Comparison of ENCODE assay signal across 25 mouse cellular contexts in genomic region chr6:48597233-48597625, GRCm38 (mm10). TPM values are rescaled to one million over a fixed set of nuclear protein-coding genes. Genes with fewer than 3 reads are reported as not detected.
DNase-seq lines count a peak whose midpoint lies in the region; ATAC-seq lines count a peak whose summit lies in the region.
"Had no signal": no experiment of that assay in that cellular context is flagged by ENCODE, and none has a peak within 500 bp of the region (broad histone marks: within the 10 kb centered on the region; RNA-seq: fewer than 3 reads in every experiment).

No protein-coding gene starts in this region.

- WGBS in midbrain, embryonic 11.5 days: 96% methylated on average over 27 of the region's 27 CpGs
- WGBS in midbrain, embryonic 13.5 days: 97% methylated on average over 27 of the region's 27 CpGs
- WGBS in limb, embryonic 10.5 days: 96% methylated on average over 27 of the region's 27 CpGs
- 96% methylated on average over 27 of the region's 27 CpGs for WGBS in kidney, embryonic 14.5 days
- 94% methylated on average over 27 of the region's 27 CpGs for WGBS in heart, embryonic 12.5 days

- H3K4me2 ChIP-seq in midbrain, embryonic 11.5 days: no peak overlapping the region
- H3K4me2 ChIP-seq in midbrain, embryonic 13.5 days (replicated peaks): no peak overlapping the region
- no peak overlapping the region for H3K4me2 ChIP-seq in kidney, embryonic 14.5 days (replicated peaks; ENCODE audit: low read depth, low read length)
- H3K4me2 ChIP-seq in heart, embryonic 12.5 days: no peak overlapping the region
- H3K4me2 ChIP-seq: embryonic facial prominence, embryonic 12.5 days; forebrain, embryonic 15.5 days; heart, embryonic 11.5 days; hindbrain, embryonic 12.5 days had no signal

- H3K27ac ChIP-seq in midbrain, embryonic 11.5 days (ENCODE audit: low read depth, low read length): no peak overlapping the region
- H3K27ac ChIP-seq in midbrain, embryonic 13.5 days: no peak overlapping the region
- no peak overlapping the region for H3K27ac ChIP-seq in ES-E14 (ENCODE audit: insufficient read depth, low read depth, low read length, poor library complexity, severe bottlenecking)
- no peak overlapping the region for H3K27ac ChIP-seq in limb, embryonic 10.5 days
- H3K27ac ChIP-seq in kidney, embryonic 14.5 days (ENCODE audit: low read depth, low read length): no peak overlapping the region
- H3K27ac ChIP-seq in heart, embryonic 12.5 days (ENCODE audit: poor library complexity, severe bottlenecking): no peak overlapping the region
- H3K27ac ChIP-seq: embryonic facial prominence, embryonic 12.5 days; forebrain, embryonic 15.5 days; hindbrain, embryonic 12.5 days had no signal

- H3K9ac ChIP-seq in midbrain, embryonic 11.5 days (ENCODE audit: low read length): no peak overlapping the region
- no peak overlapping the region for H3K9ac ChIP-seq in midbrain, embryonic 13.5 days (replicated peaks)
- peak overlapping the region; percentile 37 for H3K9ac ChIP-seq in ES-E14 (ENCODE audit: insufficient read depth, low read depth, low read length, poor library complexity, severe bottlenecking)
- no peak overlapping the region for H3K9ac ChIP-seq in kidney, embryonic 14.5 days (ENCODE audit: low read depth, low read length)
- no peak overlapping the region for H3K9ac ChIP-seq in heart, embryonic 12.5 days
- H3K9ac ChIP-seq: embryonic facial prominence, embryonic 12.5 days; forebrain, embryonic 15.5 days; hindbrain, embryonic 12.5 days had no signal

- ATAC-seq in midbrain, embryonic 11.5 days (ENCODE audit: low FRiP score): no peak
- no peak for ATAC-seq in midbrain, embryonic 13.5 days
- ATAC-seq in kidney, embryonic 14.5 days (ENCODE audit: low FRiP score, low TSS enrichment): no peak
- ATAC-seq in heart, embryonic 12.5 days (ENCODE audit: insufficient number of reproducible peaks, low FRiP score): no peak
- ATAC-seq: forebrain, embryonic 15.5 days; hindbrain, embryonic 16.5 days had no signal

- H3K4me1 ChIP-seq in midbrain, embryonic 11.5 days (ENCODE audit: control insufficient read depth, insufficient read depth, low read length): peaks cover 19% of the 10 kb centered on the region
- peaks cover 29% of the 10 kb centered on the region for H3K4me1 ChIP-seq in midbrain, embryonic 13.5 days (replicated peaks)
- peaks cover 0 to 7% of the 10 kb centered on the region in 2 experiments; a peak in 2 of 4 replicates for H3K4me1 ChIP-seq in ES-E14 (ENCODE audit: control insufficient read depth in 2 of 2, insufficient read depth in 2 of 2, low read length in 2 of 2, poor library complexity in 1 of 2)
- peaks cover 38% of the 10 kb centered on the region for H3K4me1 ChIP-seq in limb, embryonic 10.5 days
- H3K4me1 ChIP-seq in kidney, embryonic 14.5 days (ENCODE audit: control insufficient read depth, insufficient read depth, low read length): peaks cover 10% of the 10 kb centered on the region; the same call in 1 of the 2 replicates
- H3K4me1 ChIP-seq in heart, embryonic 12.5 days (replicated peaks): peaks cover 24% of the 10 kb centered on the region

- H3K4me3 ChIP-seq in midbrain, embryonic 11.5 days (ENCODE audit: low read depth, low read length): no peak overlapping the region
- no peak overlapping the region for H3K4me3 ChIP-seq in midbrain, embryonic 13.5 days (replicated peaks)
- H3K4me3 ChIP-seq in ES-E14 (ENCODE audit: insufficient read depth in 1 of 2, low read depth in 1 of 2, low read length in 2 of 2, poor library complexity in 1 of 2, severe bottlenecking in 1 of 2): peak overlapping the region; percentile 54 to 64
- 0 out of 2 replicates have a peak overlapping the region, but pooled peaks have one; percentile 12 for H3K4me3 ChIP-seq in limb, embryonic 10.5 days
- no peak overlapping the region for H3K4me3 ChIP-seq in kidney, embryonic 14.5 days (ENCODE audit: low read length)
- H3K4me3 ChIP-seq in heart, embryonic 12.5 days: no peak overlapping the region
- H3K4me3 ChIP-seq: embryonic facial prominence, embryonic 12.5 days; forebrain, embryonic 15.5 days; hindbrain, embryonic 12.5 days had no signal

- no peaks in the 10 kb centered on the region for H3K27me3 ChIP-seq in midbrain, embryonic 11.5 days (ENCODE audit: control insufficient read depth, insufficient read depth, low read length)
- no peaks in the 10 kb centered on the region for H3K27me3 ChIP-seq in midbrain, embryonic 13.5 days
- H3K27me3 ChIP-seq in limb, embryonic 10.5 days (ENCODE audit: low read depth, poor library complexity, severe bottlenecking): no peaks in the 10 kb centered on the region
- H3K27me3 ChIP-seq in kidney, embryonic 14.5 days (ENCODE audit: control insufficient read depth, insufficient read depth, low read length): no peaks in the 10 kb centered on the region
- no peaks in the 10 kb centered on the region for H3K27me3 ChIP-seq in heart, embryonic 12.5 days (replicated peaks)
- H3K27me3 ChIP-seq: embryonic facial prominence, embryonic 12.5 days; forebrain, embryonic 15.5 days; hindbrain, embryonic 12.5 days had no signal

- peak; percentile 33 for DNase-seq in midbrain, embryonic 11.5 days (ENCODE audit: low spot score, missing footprints)
- no peak for DNase-seq in ES-E14 (ENCODE audit: low read depth, low spot score)
- no peak for DNase-seq in limb, embryonic 10.5 days (ENCODE audit: low spot score)
- DNase-seq in testis, postnatal 14 days (ENCODE audit: low spot score): peak; percentile 27
- no peak for DNase-seq in left cerebral cortex, adult 11 months (ENCODE audit: low spot score)
- DNase-seq: adrenal gland, postnatal 10 days; cerebellum, adult 8-10 months; embryo, embryonic 11 days; gastrocnemius, postnatal 36 days; heart, adult 18-20 months had no signal

- peaks cover 31% of the 10 kb centered on the region for H3K36me3 ChIP-seq in midbrain, embryonic 11.5 days (ENCODE audit: control insufficient read depth, insufficient read depth, low read length)
- peaks cover 49% of the 10 kb centered on the region for H3K36me3 ChIP-seq in midbrain, embryonic 13.5 days
- H3K36me3 ChIP-seq in ES-E14 (ENCODE audit: control insufficient read depth, insufficient read depth, low read length, poor library complexity, severe bottlenecking): peaks cover 14% of the 10 kb centered on the region; the same call in 1 of the 2 replicates
- H3K36me3 ChIP-seq in limb, embryonic 10.5 days: peaks cover 58% of the 10 kb centered on the region
- peaks cover 41% of the 10 kb centered on the region for H3K36me3 ChIP-seq in kidney, embryonic 14.5 days (ENCODE audit: control insufficient read depth, insufficient read depth, low read length)
- H3K36me3 ChIP-seq in heart, embryonic 12.5 days: peaks cover 53% of the 10 kb centered on the region

- H3K9me3 ChIP-seq in midbrain, embryonic 11.5 days (ENCODE audit: control insufficient read depth, low read length): no peaks in the 10 kb centered on the region; the same call in 1 of the 2 replicates
- peaks cover 19% of the 10 kb centered on the region for H3K9me3 ChIP-seq in midbrain, embryonic 13.5 days
- no peaks in the 10 kb centered on the region for H3K9me3 ChIP-seq in ES-E14 (ENCODE audit: control insufficient read depth, insufficient read depth, low read depth, low read length)
- peaks cover 22% of the 10 kb centered on the region for H3K9me3 ChIP-seq in limb, embryonic 10.5 days (replicated peaks)
- peaks cover 23% of the 10 kb centered on the region for H3K9me3 ChIP-seq in kidney, embryonic 14.5 days (ENCODE audit: control insufficient read depth, low read length)
- peaks cover 25% of the 10 kb centered on the region for H3K9me3 ChIP-seq in heart, embryonic 12.5 days (replicated peaks)

- in situ Hi-C loops in ES-E14 (cut with MboI; ENCODE audit: low sequenced_read_pairs in 2 of 2, unreplicated experiment in 2 of 2): no loop called here

RNA-seq across cellular contexts. Expression of gene Gm44965, which starts 3.5 kb away (rescaled TPM):
- polyA plus RNA-seq in midbrain, embryonic 11.5 days (2014; fragmentation: Nextera tagmentation; extraction: Ambion mirVana): not detected in 2 replicates
- polyA plus RNA-seq in midbrain, embryonic 13.5 days (2015; fragmentation: Nextera tagmentation; extraction: Ambion mirVana): 1.0 TPM in 1 of 2 replicates, not detected in the other
- not detected in 2 replicates for total RNA-seq in ES-E14 (2012; rRNA removed)
- polyA plus RNA-seq in limb, embryonic 10.5 days (2016; fragmentation: Nextera tagmentation; extraction: Ambion mirVana): not detected in 2 replicates
- polyA plus RNA-seq in kidney, embryonic 14.5 days (2014; fragmentation: Nextera tagmentation; extraction: Ambion mirVana): 0.77 TPM in 1 of 2 replicates, not detected in the other
- not detected in 2 replicates for polyA plus RNA-seq in heart, embryonic 12.5 days (2016; fragmentation: Nextera tagmentation; extraction: Ambion mirVana)
- total RNA-seq: common myeloid progenitor, adult 5-6 weeks; heart, adult 18-20 months had no signal
- polyA plus RNA-seq: brain, embryonic 14.5 days; embryonic facial prominence, embryonic 12.5 days; forebrain, embryonic 15.5 days; heart, embryonic 11.5 days; heart, embryonic 16.5 days; hindbrain, embryonic 12.5 days; hindbrain, embryonic 16.5 days had no signal

RNA-seq across cellular contexts. Expression of gene Repin1, which starts 3.5 kb away (rescaled TPM):
- polyA plus RNA-seq in midbrain, embryonic 11.5 days (2014; fragmentation: Nextera tagmentation; extraction: Ambion mirVana): 39.9 and 44.1 TPM in 2 replicates
- polyA plus RNA-seq in midbrain, embryonic 13.5 days (2015; fragmentation: Nextera tagmentation; extraction: Ambion mirVana): 44.6 and 47.2 TPM in 2 replicates
- 17.4 and 22.8 TPM in 2 replicates for total RNA-seq in ES-E14 (2012; rRNA removed)
- 53.1 and 57.3 TPM in 2 replicates for polyA plus RNA-seq in limb, embryonic 10.5 days (2016; fragmentation: Nextera tagmentation; extraction: Ambion mirVana)
- polyA plus RNA-seq in kidney, embryonic 14.5 days (2014; fragmentation: Nextera tagmentation; extraction: Ambion mirVana): 32.6 and 47.0 TPM in 2 replicates
- 32.1 and 32.7 TPM in 2 replicates for polyA plus RNA-seq in heart, embryonic 12.5 days (2016; fragmentation: Nextera tagmentation; extraction: Ambion mirVana)

RNA-seq across cellular contexts. Expression of gene Zfp775, which starts 4.6 kb away (rescaled TPM):
- 7.8 and 9.3 TPM in 2 replicates for polyA plus RNA-seq in midbrain, embryonic 11.5 days (2014; fragmentation: Nextera tagmentation; extraction: Ambion mirVana)
- 14.6 and 17.8 TPM in 2 replicates for polyA plus RNA-seq in midbrain, embryonic 13.5 days (2015; fragmentation: Nextera tagmentation; extraction: Ambion mirVana)
- total RNA-seq in ES-E14 (2012; rRNA removed): 3.5 and 3.8 TPM in 2 replicates
- 7.7 and 10.6 TPM in 2 replicates for polyA plus RNA-seq in limb, embryonic 10.5 days (2016; fragmentation: Nextera tagmentation; extraction: Ambion mirVana)
- 5.7 and 6.6 TPM in 2 replicates for polyA plus RNA-seq in kidney, embryonic 14.5 days (2014; fragmentation: Nextera tagmentation; extraction: Ambion mirVana)
- 5.6 and 5.8 TPM in 2 replicates for polyA plus RNA-seq in heart, embryonic 12.5 days (2016; fragmentation: Nextera tagmentation; extraction: Ambion mirVana)

RNA-seq across cellular contexts. Expression of gene Gm45021, which starts 7.8 kb away (rescaled TPM):
- polyA plus RNA-seq in midbrain, embryonic 11.5 days (2014; fragmentation: Nextera tagmentation; extraction: Ambion mirVana): not detected in 2 replicates
- not detected in 2 replicates for polyA plus RNA-seq in midbrain, embryonic 13.5 days (2015; fragmentation: Nextera tagmentation; extraction: Ambion mirVana)
- not detected in 2 replicates for total RNA-seq in ES-E14 (2012; rRNA removed)
- polyA plus RNA-seq in limb, embryonic 10.5 days (2016; fragmentation: Nextera tagmentation; extraction: Ambion mirVana): not detected in 2 replicates
- polyA plus RNA-seq in kidney, embryonic 14.5 days (2014; fragmentation: Nextera tagmentation; extraction: Ambion mirVana): not detected in 2 replicates
- 1.5 TPM in 1 of 2 replicates, not detected in the other for polyA plus RNA-seq in heart, embryonic 12.5 days (2016; fragmentation: Nextera tagmentation; extraction: Ambion mirVana)
- total RNA-seq: adrenal gland, postnatal 10 days; adrenal gland, postnatal 4 days; common myeloid progenitor, adult 5-6 weeks; gastrocnemius, adult 8-10 months; gastrocnemius, postnatal 36 days; heart, adult 18-20 months; heart, postnatal 25 days had no signal
- polyA plus RNA-seq: brain, embryonic 14.5 days; embryonic facial prominence, embryonic 12.5 days; forebrain, embryonic 11.5 days; forebrain, embryonic 15.5 days; heart, embryonic 16.5 days; hindbrain, embryonic 12.5 days; hindbrain, embryonic 16.5 days had no signal

RNA-seq across cellular contexts. Expression of gene Rarres2, which starts 24.6 kb away (rescaled TPM):
- 1.4 and 1.6 TPM in 2 replicates for polyA plus RNA-seq in midbrain, embryonic 11.5 days (2014; fragmentation: Nextera tagmentation; extraction: Ambion mirVana)
- 2.5 and 2.9 TPM in 2 replicates for polyA plus RNA-seq in midbrain, embryonic 13.5 days (2015; fragmentation: Nextera tagmentation; extraction: Ambion mirVana)
- 0.18 and 0.42 TPM in 2 replicates for total RNA-seq in ES-E14 (2012; rRNA removed)
- 6.1 and 7.3 TPM in 2 replicates for polyA plus RNA-seq in limb, embryonic 10.5 days (2016; fragmentation: Nextera tagmentation; extraction: Ambion mirVana)
- 44.2 and 59.0 TPM in 2 replicates for polyA plus RNA-seq in kidney, embryonic 14.5 days (2014; fragmentation: Nextera tagmentation; extraction: Ambion mirVana)
- 24.7 and 26.4 TPM in 2 replicates for polyA plus RNA-seq in heart, embryonic 12.5 days (2016; fragmentation: Nextera tagmentation; extraction: Ambion mirVana)
- total RNA-seq: common myeloid progenitor, adult 5-6 weeks had no signal

Comparison
In these comparisons a context has a peak if more than half of its experiments do, and no peak if none do; other contexts are left out.
1. DNase-seq: peak in midbrain, embryonic 11.5 days (single experiment) and testis, postnatal 14 days (single experiment); none in ES-E14 (single experiment), limb, embryonic 10.5 days (single experiment) and left cerebral cortex, adult 11 months (single experiment).
2. H3K4me3 ChIP-seq: peak in ES-E14 (2 of 2) and limb, embryonic 10.5 days (single experiment); none in midbrain, embryonic 11.5 days (single experiment), midbrain, embryonic 13.5 days (single experiment), kidney, embryonic 14.5 days (single experiment) and heart, embryonic 12.5 days (single experiment).